Mouse (Mus musculus): ENCODE measurements around the gene Triobp.

DNA sequence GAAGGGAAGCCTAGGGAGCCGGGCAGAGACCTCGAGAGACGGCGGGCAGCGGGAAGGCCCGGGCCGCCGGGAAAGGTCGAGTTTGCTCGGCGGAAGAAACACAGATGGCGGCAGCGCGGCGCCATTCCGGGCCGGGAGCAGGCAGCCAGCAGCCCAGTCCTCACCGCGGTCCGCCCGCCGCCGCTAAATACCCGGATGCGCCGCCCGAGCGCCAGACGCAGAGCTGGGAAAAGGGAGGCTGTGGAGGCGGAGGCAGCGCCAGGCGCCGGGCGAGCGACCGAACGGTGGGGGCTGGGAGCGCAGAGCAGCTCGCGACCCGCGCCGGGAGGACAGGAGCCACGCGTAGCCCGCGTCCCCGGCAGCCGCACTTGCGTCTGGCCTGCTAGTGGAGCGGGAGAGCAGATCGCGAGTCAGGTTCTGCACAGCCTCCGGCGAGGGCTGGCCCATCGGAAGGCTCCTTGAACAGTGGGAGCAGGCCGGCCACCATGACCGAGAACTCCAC, 80.8 kb downstream of the Triobp start, which contains the start of gene H1f0:
- no peak for TF ChIP-seq CTCF (conservative IDR thresholded peaks at IDR 0.05; ENCODE audit: insufficient read depth, insufficient read length, low read depth, low read length)
- TF ChIP-seq POLR2A (IDR thresholded peaks at IDR 0.05; ENCODE audit: low read depth, low read length): peak; percentile 88

All from kidney, adult 2 months (tissue).